In the genomic region with DNA sequence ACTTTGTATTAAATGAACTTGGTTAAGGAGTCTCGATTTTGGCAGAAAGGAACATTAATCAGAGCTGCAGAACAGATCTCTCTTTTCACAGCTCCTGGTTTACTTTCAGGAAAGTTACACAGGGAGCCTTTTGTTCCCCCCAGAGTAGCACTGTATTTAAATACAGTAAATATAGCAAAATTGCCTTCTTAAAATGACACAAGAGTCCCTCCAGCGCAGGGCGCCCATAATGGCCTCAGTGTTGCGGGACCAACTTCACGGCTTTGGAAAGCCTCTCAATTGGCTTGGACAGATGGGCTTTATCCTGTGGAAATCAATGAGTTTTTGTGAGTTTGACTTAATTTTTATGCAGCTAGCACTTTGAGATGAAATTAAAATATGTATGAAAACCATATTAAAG, we compare ENCODE assay signal across 16 mouse cellular contexts.
"Had no signal": no experiment of that assay in that cellular context is flagged by ENCODE, and none has a peak within 500 bp of the region (broad histone marks: within the 10 kb centered on the region; RNA-seq: fewer than 3 reads in every experiment).

No protein-coding gene starts in this region.

- ATAC-seq: intestine, postnatal 0 days; midbrain, embryonic 13.5 days had no signal

- H3K9ac ChIP-seq: liver, embryonic 15.5 days; midbrain, embryonic 13.5 days; neural tube, embryonic 12.5 days; stomach, embryonic 15.5 days had no signal

- H3K4me3 ChIP-seq: liver, embryonic 15.5 days; megakaryocyte, embryonic 14.5 days; midbrain, embryonic 13.5 days; myocyte; neural tube, embryonic 12.5 days; stomach, embryonic 15.5 days had no signal

- H3K27ac ChIP-seq: liver, embryonic 15.5 days; macrophage; midbrain, embryonic 13.5 days; neural tube, embryonic 12.5 days; stomach, embryonic 15.5 days had no signal

- H3K27me3 ChIP-seq: liver, embryonic 15.5 days; megakaryocyte, embryonic 14.5 days; midbrain, embryonic 13.5 days; neural tube, embryonic 12.5 days; stomach, embryonic 15.5 days had no signal

- H3K9me3 ChIP-seq: liver, embryonic 15.5 days; midbrain, embryonic 13.5 days; neural tube, embryonic 12.5 days; stomach, embryonic 15.5 days had no signal

- H3K4me1 ChIP-seq: liver, embryonic 15.5 days; megakaryocyte, embryonic 14.5 days; midbrain, embryonic 13.5 days; neural tube, embryonic 12.5 days; stomach, embryonic 15.5 days had no signal

- H3K4me2 ChIP-seq: liver, embryonic 11.5 days; liver, embryonic 15.5 days; midbrain, embryonic 13.5 days; neural tube, embryonic 12.5 days; stomach, embryonic 15.5 days had no signal

- DNase-seq: kidney, adult 9 months; kidney, postnatal 10 days; left cerebral cortex, postnatal 4 days; lung, adult 2 months; lung, postnatal 10 days; right cerebral cortex, postnatal 14 days; thymus, postnatal 4 days had no signal

- H3K36me3 ChIP-seq: liver, embryonic 15.5 days; midbrain, embryonic 13.5 days; neural tube, embryonic 12.5 days; stomach, embryonic 15.5 days had no signal
